Mouse (Mus musculus) embryonic fibroblast, embryonic 13.5 days (primary cell): ENCODE measurements at regions not wholly inside any gene's neighbourhood (a gene's known extent, or its start where the extent isn't known, plus 50 kb on each side); places are given as distances from the start of the nearest gene placed in this dataset.

Source experiments
- CTCF ChIP-seq: IDR thresholded peaks from 2 replicates; pipeline ENCODE4 v1.5.1; 2011; ENCODE audit warnings: mild to moderate bottlenecking, control low read depth, low read length, moderate library complexity, borderline replicate concordance; ENCODE audit not compliant: insufficient read depth
- POLR2A ChIP-seq: IDR thresholded peaks from 2 replicates; pipeline ENCODE4 v1.6.1; 2011; ENCODE audit warnings: low read depth, mild to moderate bottlenecking, control low read depth, low read length, moderate library complexity

- TF ChIP-seq POLR2A (no peak), CTCF (no peak)
Measured at GRCm38 (mm10) chr19:44644376-44644775, 81.7 kb downstream of the Hif1an start.
